Mouse (Mus musculus) lung, embryonic 16.5 days (tissue): ENCODE data around the gene Thy1. TPM values are rescaled to one million over a fixed set of nuclear protein-coding genes. Genes with fewer than 3 reads are reported as not detected.
A peak's percentile ranks its signal among the peaks of the same experiment; 100 is the strongest.

Experiments
- ATAC-seq: fragments of 200-750 bp; cut with Nextera tagmentation; 2 replicates; pipeline ENCODE4 v1.8.0; 2017; ENCODE audit warnings: low read depth, mild to moderate bottlenecking, moderate library complexity
- H3K27ac ChIP-seq: fragments of 300-500 bp; sonication (generic); 2 replicates; pipeline ENCODE4 v1.5.1; 2014; ENCODE audit warnings: mild to moderate bottlenecking, control low read depth, low read length
- H3K27me3 ChIP-seq: fragments of 300-500 bp; sonication (generic); 2 replicates; pipeline ENCODE4 v1.6.1; 2014; ENCODE audit warnings: low read depth, low read length, mixed read lengths; ENCODE audit not compliant: control insufficient read depth, insufficient read depth
- H3K36me3 ChIP-seq: fragments of 300-500 bp; sonication (generic); 2 replicates; pipeline ENCODE4 v1.6.1; 2014; ENCODE audit warnings: low read length; ENCODE audit not compliant: control insufficient read depth, insufficient read depth
- H3K4me1 ChIP-seq: fragments of 300-500 bp; sonication (generic); replicated peaks from 2 replicates; pipeline ENCODE4 v1.6.1; 2014; ENCODE audit warnings: low read length, mixed read lengths; ENCODE audit not compliant: control insufficient read depth, insufficient read depth
- H3K4me2 ChIP-seq: fragments of 300-500 bp; sonication (generic); 2 replicates; pipeline ENCODE4 v1.6.1; 2014; ENCODE audit warnings: low read depth, low read length, control low read depth
- H3K4me3 ChIP-seq: fragments of 300-500 bp; sonication (generic); 2 replicates; pipeline ENCODE4 v1.5.1; 2014; ENCODE audit warnings: mild to moderate bottlenecking, low read length, control low read depth
- H3K9ac ChIP-seq: fragments of 300-500 bp; sonication (generic); 2 replicates; pipeline ENCODE4 v1.6.1; 2014; ENCODE audit warnings: low read length, control low read depth
- H3K9me3 ChIP-seq: fragments of 300-500 bp; sonication (generic); 2 replicates; pipeline ENCODE4 v1.6.1; 2016; ENCODE audit warnings: low read length; ENCODE audit not compliant: control insufficient read depth
- WGBS: fragments of 180-500 bp; shearing (Covaris S2); extraction: QIAGEN DNeasy Blood & Tissue Kit; methylation state at CpG from one replicate; pipeline ENCODE4 v1.1.7; 2014; 5-methylcytosine and 5-hydroxymethylcytosine counted together
- polyA plus RNA-seq: library from polyadenylated mRNA; unstranded; fragments of >200 nt; fragmentation: Nextera tagmentation; extraction: Ambion mirVana; gene quantifications from 2 replicates; pipeline ENCODE4 v1.2.1, GENCODE M21; 2015

Gene Thy1
- polyA plus RNA-seq, 1 experiment from 2014 or later: 2.4 TPM

GRCm38 (mm10) chr9:44094737-44095136 is 51.6 kb downstream of the Thy1 start:
- H3K4me2 ChIP-seq: no peak overlapping the region
- ATAC-seq: no peak
- no peak overlapping the region for H3K27ac ChIP-seq
- H3K9me3 ChIP-seq: no peaks in the 10 kb centered on the region
- H3K36me3 ChIP-seq: no peaks in the 10 kb centered on the region
- H3K4me1 ChIP-seq: 0 out of 2 replicates have a peak, but pooled peaks cover 3% of the 10 kb centered on the region
- 79% methylated on average over 3 of the region's 3 CpGs for WGBS
- no peak overlapping the region for H3K9ac ChIP-seq
- H3K27me3 ChIP-seq: no peaks in the 10 kb centered on the region
- H3K4me3 ChIP-seq: no peak overlapping the region

DNA sequence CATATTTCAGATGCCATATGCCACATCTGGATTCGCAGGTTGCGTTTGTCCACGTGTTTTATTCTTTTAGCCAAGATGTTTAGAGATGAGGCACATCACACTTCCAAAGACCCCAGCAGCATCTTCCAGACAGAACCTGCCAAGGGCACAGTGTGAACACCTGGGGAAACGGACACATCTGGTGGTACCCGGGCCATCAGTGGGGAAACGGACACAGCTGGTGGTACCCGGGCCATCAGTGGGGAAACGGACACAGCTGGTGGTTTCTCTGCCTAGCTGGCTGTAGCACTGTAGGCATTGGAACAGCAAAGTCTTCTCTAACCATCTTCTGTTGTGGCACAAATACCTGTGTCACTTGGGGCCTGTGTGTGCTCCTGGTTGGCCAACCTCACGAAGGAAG is 52.6 kb downstream of the Thy1 start:
- H3K27me3 ChIP-seq: no peaks in the 10 kb centered on the region
- H3K27ac ChIP-seq: no peak overlapping the region
- no peaks in the 10 kb centered on the region for H3K9me3 ChIP-seq
- no peak overlapping the region for H3K4me2 ChIP-seq
- no peak overlapping the region for H3K4me3 ChIP-seq
- 86% methylated on average over 9 of the region's 9 CpGs for WGBS
- H3K9ac ChIP-seq: no peak overlapping the region
- 0 out of 2 replicates have a peak, but pooled peaks cover 3% of the 10 kb centered on the region for H3K4me1 ChIP-seq
- no peaks in the 10 kb centered on the region for H3K36me3 ChIP-seq
- ATAC-seq: no peak

GRCm38 (mm10) chr9:44096536-44096935 is 53.4 kb downstream of the Thy1 start:
- Histone ChIP-seq H3K36me3 (no peaks in the 10 kb centered on the region), H3K27me3 (no peaks in the 10 kb centered on the region), H3K27ac (no peak overlapping the region), H3K9me3 (no peaks in the 10 kb centered on the region), H3K4me1 (0 out of 2 replicates have a peak, but pooled peaks cover 3% of the 10 kb centered on the region), H3K4me2 (no peak overlapping the region), H3K9ac (no peak overlapping the region), H3K4me3 (no peak overlapping the region)
- 38% methylated on average over 9 of the region's 9 CpGs for WGBS
- ATAC-seq: 0 out of 2 replicates have a peak, but pooled peaks have one; percentile 16

Other genes with a start within 250 kb of the Thy1 start
- 12.2 and 16.9 TPM in 2 replicates for gene Usp2, start 23.6 kb downstream of the Thy1 start, polyA plus RNA-seq
- gene Mfrp, start 58.3 kb downstream of the Thy1 start, polyA plus RNA-seq: 0.20 and 0.21 TPM in 2 replicates
- gene C1qtnf5, start 63.9 kb downstream of the Thy1 start, polyA plus RNA-seq: 5.4 and 5.6 TPM in 2 replicates
- gene Gm49380, start 70.1 kb downstream of the Thy1 start, polyA plus RNA-seq: 0.13 and 0.14 TPM in 2 replicates
- 60.1 and 63.8 TPM in 2 replicates for gene Rnf26, start 70.1 kb downstream of the Thy1 start, polyA plus RNA-seq
- gene Mcam, start 91.1 kb downstream of the Thy1 start, polyA plus RNA-seq: 99.1 and 104 TPM in 2 replicates
- gene Cbl, start 190.7 kb downstream of the Thy1 start, polyA plus RNA-seq: 15.3 and 15.5 TPM in 2 replicates
- 7.3 and 14.3 TPM in 2 replicates for gene Ccdc153, start 197.3 kb downstream of the Thy1 start, polyA plus RNA-seq
- gene Pdzd3, start 208.1 kb downstream of the Thy1 start, polyA plus RNA-seq: 0.11 TPM in 1 of 2 replicates, not detected in the other
- gene Nlrx1, start 225.2 kb downstream of the Thy1 start, polyA plus RNA-seq: 9.5 and 10.4 TPM in 2 replicates
- 1.4 and 2.1 TPM in 2 replicates for gene Abcg4, start 245.2 kb downstream of the Thy1 start, polyA plus RNA-seq